Mouse (Mus musculus) heart, embryonic 14.5 days (tissue): Measurements from ENCODE around the gene Dtnb. TPM values are rescaled to one million over a fixed set of nuclear protein-coding genes. Genes with fewer than 3 reads are reported as not detected.
A peak's percentile ranks its signal among the peaks of the same experiment; 100 is the strongest.
"Not testable (repeated sequence)": the region's sequence is repeated elsewhere in the genome, so short reads cannot be mapped to it uniquely, and the experiment has no call there.

Experiments used
- ATAC-seq: fragments of 200-750 bp; cut with Nextera tagmentation; 2 replicates; pipeline ENCODE4 v1.8.0; 2017; ENCODE audit warnings: low read depth, moderate TSS enrichment; ENCODE audit not compliant: insufficient number of reproducible peaks, insufficient read depth, low FRiP score
- H3K27ac ChIP-seq, 2 experiments: fragments of 200-500 bp in 1 of 2; fragments of 300-500 bp in 1 of 2; sonication (generic) in 1 of 2; replicated peaks in 1 of 2; 2 replicates each; pipeline ENCODE4 v1.5.1; 2012 to 2014; ENCODE audit warnings: low read depth in 2 of 2, low read length in 2 of 2, control low read depth in 1 of 2, mild to moderate bottlenecking in 1 of 2, mixed read lengths in 1 of 2; ENCODE audit not compliant: control insufficient read depth in 1 of 2, insufficient read depth in 1 of 2
- H3K27me3 ChIP-seq: fragments of 300-500 bp; sonication (generic); 2 replicates; pipeline ENCODE4 v1.6.1; 2014; ENCODE audit warnings: mild to moderate bottlenecking, low read length, control low read depth; ENCODE audit not compliant: control insufficient read depth, insufficient read depth
- H3K36me3 ChIP-seq: fragments of 300-500 bp; sonication (generic); 2 replicates; pipeline ENCODE4 v1.6.1; 2014; ENCODE audit warnings: mild to moderate bottlenecking, control low read depth, low read length, mixed read lengths; ENCODE audit not compliant: control insufficient read depth, insufficient read depth
- H3K4me1 ChIP-seq, 2 experiments: fragments of 200-500 bp in 1 of 2; fragments of 300-500 bp in 1 of 2; sonication (generic) in 1 of 2; 2 replicates each; pipeline ENCODE4 v1.6.1; 2012 to 2014; ENCODE audit warnings: low read length in 2 of 2, control low read depth in 1 of 2, mixed read lengths in 1 of 2; ENCODE audit not compliant: control insufficient read depth in 2 of 2, insufficient read depth in 2 of 2
- H3K4me2 ChIP-seq: fragments of 300-500 bp; sonication (generic); 2 replicates; pipeline ENCODE4 v1.6.1; 2014; ENCODE audit warnings: mild to moderate bottlenecking, low read length
- H3K4me3 ChIP-seq, 2 experiments: fragments of 200-500 bp in 1 of 2; fragments of 300-500 bp in 1 of 2; sonication (generic) in 1 of 2; 2 replicates each; pipeline ENCODE4 v1.5.1; 2012 to 2014; ENCODE audit warnings: low read length in 2 of 2, mild to moderate bottlenecking in 2 of 2, control low read depth in 1 of 2, low read depth in 1 of 2, moderate library complexity in 1 of 2; ENCODE audit not compliant: control insufficient read depth in 1 of 2, insufficient read depth in 1 of 2
- H3K9ac ChIP-seq: fragments of 300-500 bp; sonication (generic); 2 replicates; pipeline ENCODE4 v1.6.1; 2014; ENCODE audit warnings: mild to moderate bottlenecking, low read length
- H3K9me3 ChIP-seq: fragments of 300-500 bp; sonication (generic); 2 replicates; pipeline ENCODE4 v1.6.1; 2016; ENCODE audit warnings: low read length, control low read depth; ENCODE audit not compliant: control insufficient read depth
- WGBS: fragments of 180-500 bp; shearing (Covaris S2); extraction: QIAGEN DNeasy Blood & Tissue Kit; methylation state at CpG from one replicate; pipeline ENCODE4 v1.1.7; 2014; 5-methylcytosine and 5-hydroxymethylcytosine counted together
- polyA plus RNA-seq: library from polyadenylated mRNA; unstranded; fragments of >200 nt; fragmentation: Nextera tagmentation; extraction: Ambion mirVana; gene quantifications from 2 replicates; pipeline ENCODE4 v1.2.1, GENCODE M21; 2014

Dtnb gene
- 18.0 and 19.6 TPM in 2 replicates for polyA plus RNA-seq

DNA sequence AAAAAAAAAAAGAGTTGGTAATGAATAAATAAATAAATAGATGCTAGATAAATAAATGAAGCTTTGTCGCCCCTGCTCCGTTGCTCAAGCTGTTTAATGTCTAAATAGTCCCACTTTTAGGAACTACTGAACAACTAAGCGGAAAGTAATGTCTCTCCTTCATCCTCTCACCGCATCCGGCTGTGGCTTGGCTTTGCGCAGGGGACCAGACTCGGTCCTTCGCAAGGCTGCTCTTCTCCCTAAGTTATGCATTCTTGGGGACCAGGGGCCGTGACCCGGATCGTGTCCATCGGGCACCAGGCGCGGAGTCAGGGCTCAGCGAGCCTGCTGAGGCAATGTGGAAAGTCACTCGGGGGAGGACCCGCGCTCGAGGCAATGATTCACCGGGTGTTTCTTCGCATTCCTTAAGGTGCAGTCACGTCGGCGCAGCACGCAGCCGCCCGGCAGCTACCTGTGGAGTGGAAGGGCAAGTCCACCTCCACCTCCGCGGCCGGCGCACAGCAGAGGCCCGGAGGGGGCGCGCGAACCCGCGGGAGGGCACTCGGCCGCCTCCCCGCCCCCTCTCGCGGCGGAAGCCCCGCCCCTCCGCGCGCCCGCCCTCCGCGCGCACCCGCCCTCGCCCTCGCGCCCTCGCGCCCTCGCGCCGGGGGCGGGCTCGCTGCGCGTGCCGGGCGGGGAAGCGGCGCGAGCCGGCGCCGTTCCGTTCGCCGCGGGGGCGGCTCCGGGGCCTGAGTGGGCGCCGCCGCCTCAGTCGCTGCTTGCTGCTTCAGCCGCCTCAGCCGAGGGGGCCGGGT is at the start of gene Dtnb:
Dtnb (plus strand) TSS at position 595 of the 794 bp plus-strand sequence.
- Histone ChIP-seq H3K4me3 (peak within 1 kb of the TSS; percentile 83 to 93), H3K27me3 (no peaks in the 10 kb centered on the region), H3K9ac (peak within 1 kb of the TSS; percentile 88), H3K27ac (peak within 1 kb of the TSS; percentile 63 to 87), H3K4me2 (peak within 1 kb of the TSS; percentile 90), H3K36me3 (no peaks in the 10 kb centered on the region), H3K4me1 (peaks cover 5 to 24% of the 10 kb centered on the region in 2 experiments), H3K9me3 (no peaks in the 10 kb centered on the region)
- 3% methylated on average over 47 of the region's 85 CpGs for WGBS
- ATAC-seq, result peak; percentile 84

DNA sequence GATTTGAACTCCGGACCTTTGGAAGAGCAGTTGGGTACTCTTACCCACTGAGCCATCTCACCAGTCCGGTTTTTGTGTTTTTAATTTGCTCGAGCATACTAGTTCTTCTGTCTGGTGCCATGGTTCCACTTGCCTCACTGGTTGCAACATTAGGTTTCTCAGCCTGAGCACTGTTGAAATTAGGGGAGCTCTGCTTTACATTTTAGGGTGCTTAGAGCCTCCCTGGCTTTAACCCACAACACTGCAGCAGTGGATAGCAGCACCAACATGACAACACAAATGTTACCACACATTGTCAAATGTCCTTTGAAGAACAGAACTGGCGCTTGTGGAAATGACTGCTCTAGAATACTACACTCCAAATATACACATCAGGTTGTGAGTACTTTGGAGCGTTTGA is 46.6 kb upstream of the Dtnb start:
- no peak overlapping the region for H3K4me2 ChIP-seq
- no peak for ATAC-seq
- H3K9me3 ChIP-seq, result 0 out of 2 replicates have a peak, but pooled peaks cover 5% of the 10 kb centered on the region
- no peaks in the 10 kb centered on the region for H3K36me3 ChIP-seq
- no peak overlapping the region for H3K4me3 ChIP-seq
- H3K9ac ChIP-seq, result no peak overlapping the region
- H3K27ac ChIP-seq, result no peak overlapping the region
- H3K4me1 ChIP-seq, result no peaks in the 10 kb centered on the region
- 89% methylated on average over 5 of the region's 5 CpGs for WGBS
- H3K27me3 ChIP-seq, result no peaks in the 10 kb centered on the region

DNA sequence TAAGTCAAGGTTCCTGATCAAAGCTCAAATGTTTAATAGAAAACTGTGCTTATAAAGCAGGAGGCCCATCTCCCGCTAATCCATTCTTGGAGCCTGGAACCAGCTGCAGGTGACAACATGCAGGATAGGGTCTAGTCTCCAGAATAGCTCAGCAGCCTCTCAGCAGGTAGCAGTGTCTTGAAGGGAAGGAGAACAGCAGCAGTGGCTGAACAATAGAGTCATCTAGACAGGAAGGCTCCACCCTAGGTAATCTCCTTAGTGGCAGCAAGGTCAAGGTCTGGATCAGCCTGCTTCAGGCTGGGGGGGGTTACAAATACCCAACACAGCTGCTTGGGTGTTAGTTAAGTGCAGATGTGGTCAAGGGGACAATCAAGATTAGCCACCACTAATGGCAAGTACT is 36.7 kb upstream of the Dtnb start:
- not testable (repeated sequence) for H3K36me3 ChIP-seq, H3K9ac ChIP-seq, H3K4me1 ChIP-seq

DNA sequence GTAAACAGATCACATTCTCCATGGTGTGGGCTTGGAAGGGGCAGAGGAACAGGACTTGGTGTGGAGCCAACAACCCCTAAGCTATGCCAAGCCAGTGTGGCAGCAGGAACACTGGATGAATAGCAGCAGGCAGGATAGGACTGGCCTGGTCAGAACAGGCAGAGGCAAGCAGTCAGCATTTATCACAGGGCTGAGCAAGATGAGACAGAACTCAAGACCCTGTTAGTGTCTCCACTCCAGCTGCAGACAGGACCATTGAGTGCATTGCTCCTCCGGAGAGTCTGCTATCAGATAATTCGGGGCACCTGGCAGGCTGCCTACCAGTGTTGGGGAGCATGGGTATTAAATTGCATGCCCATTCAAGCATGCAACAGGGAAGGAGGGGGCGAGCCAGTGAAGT is 34.6 kb upstream of the Dtnb start:
- Histone ChIP-seq H3K4me2 (no peak overlapping the region), H3K4me1 (no peaks in the 10 kb centered on the region), H3K27me3 (no peaks in the 10 kb centered on the region), H3K27ac (no peak overlapping the region), H3K9ac (no peak overlapping the region), H3K9me3 (0 out of 2 replicates have a peak, but pooled peaks cover 2% of the 10 kb centered on the region), H3K36me3 (no peaks in the 10 kb centered on the region), H3K4me3 (no peak overlapping the region)
- 46% methylated on average over 3 of the region's 3 CpGs for WGBS
- ATAC-seq, result no peak

More for the DNA sequence above, 36.7 kb upstream of the Dtnb start:
- H3K27ac ChIP-seq, H3K4me2 ChIP-seq, H3K9me3 ChIP-seq, H3K4me3 ChIP-seq, ATAC-seq, H3K27me3 ChIP-seq: not testable (repeated sequence)
- 96% methylated on average over 1 of the region's 1 CpGs for WGBS

DNA sequence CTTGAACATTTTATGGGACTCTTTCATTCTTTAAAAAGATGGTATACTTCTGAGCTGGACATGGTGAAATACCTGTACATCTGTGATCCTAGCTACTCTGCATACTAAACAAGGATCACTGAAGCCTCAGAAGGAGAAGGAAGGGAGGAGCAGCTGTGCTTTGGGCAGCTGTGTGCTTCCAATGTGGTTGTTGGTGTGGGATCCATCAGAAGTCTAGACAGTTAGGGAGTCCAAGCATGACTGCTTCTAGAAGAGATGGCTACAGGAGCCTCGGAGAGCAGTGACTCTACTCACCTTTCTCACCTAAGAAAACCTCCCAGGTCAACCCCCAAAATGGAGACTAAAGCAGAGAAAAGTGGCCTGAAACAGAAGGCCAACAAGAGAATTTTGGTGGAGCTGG is 34.1 kb upstream of the Dtnb start:
- H3K4me2 ChIP-seq, result no peak overlapping the region
- H3K36me3 ChIP-seq, result no peaks in the 10 kb centered on the region
- no peak overlapping the region for H3K4me3 ChIP-seq
- no peak for ATAC-seq
- H3K27ac ChIP-seq, result no peak overlapping the region
- 86% methylated on average over 1 of the region's 1 CpGs for WGBS
- H3K9ac ChIP-seq, result no peak overlapping the region
- 0 out of 2 replicates have a peak, but pooled peaks cover 2% of the 10 kb centered on the region for H3K9me3 ChIP-seq
- no peaks in the 10 kb centered on the region for H3K4me1 ChIP-seq
- no peaks in the 10 kb centered on the region for H3K27me3 ChIP-seq

DNA sequence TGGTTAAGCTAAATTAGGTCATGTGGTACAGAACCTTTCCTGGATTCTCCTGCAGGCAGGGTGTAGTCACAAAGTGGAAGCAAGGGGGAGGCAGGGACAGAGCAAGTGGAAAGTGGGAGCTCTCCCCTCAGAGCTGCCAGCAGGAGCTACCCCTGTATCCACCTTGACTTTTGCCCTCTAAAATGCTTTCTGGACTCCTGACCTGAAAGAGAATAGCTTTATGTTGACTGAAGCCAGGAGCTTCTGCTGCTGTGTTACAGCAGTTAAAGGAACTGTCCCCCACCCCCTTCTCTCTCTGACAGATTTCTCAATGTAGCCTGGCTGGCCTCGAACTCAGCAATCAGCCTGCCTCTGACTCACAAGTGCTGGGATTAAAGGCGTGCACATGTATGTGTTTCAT is 32.6 kb upstream of the Dtnb start:
- H3K36me3 ChIP-seq, result no peaks in the 10 kb centered on the region
- H3K27me3 ChIP-seq, result no peaks in the 10 kb centered on the region
- no peak overlapping the region for H3K9ac ChIP-seq
- H3K4me2 ChIP-seq, result no peak overlapping the region
- H3K4me3 ChIP-seq, result no peak overlapping the region
- no peaks in the 10 kb centered on the region for H3K4me1 ChIP-seq
- 66% methylated on average over 2 of the region's 2 CpGs for WGBS
- no peak overlapping the region for H3K27ac ChIP-seq
- no peak for ATAC-seq
- 0 out of 2 replicates have a peak, but pooled peaks cover 2% of the 10 kb centered on the region for H3K9me3 ChIP-seq

DNA sequence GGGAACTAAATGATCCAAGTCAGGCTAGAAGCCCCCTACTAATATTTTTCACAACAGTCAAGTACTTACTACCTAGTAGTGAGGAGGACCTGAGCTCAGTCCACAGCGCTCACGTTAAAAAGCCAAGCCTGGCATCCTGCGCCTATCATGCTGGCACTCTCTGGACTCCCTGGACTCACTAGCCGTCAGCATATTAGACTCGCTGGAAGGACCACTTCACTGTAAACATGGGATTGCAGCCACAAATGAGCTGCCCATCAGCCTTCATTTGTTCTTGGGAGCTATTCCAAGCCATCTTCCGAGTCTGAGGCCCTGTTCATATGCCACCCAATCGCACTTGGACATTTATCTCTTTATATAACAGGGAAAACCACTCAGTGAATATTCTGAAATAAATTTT is 31.3 kb upstream of the Dtnb start:
- no peaks in the 10 kb centered on the region for H3K27me3 ChIP-seq
- H3K36me3 ChIP-seq, result no peaks in the 10 kb centered on the region
- no peak overlapping the region for H3K4me3 ChIP-seq
- WGBS, result 91% methylated on average over 7 of the region's 7 CpGs
- no peaks in the 10 kb centered on the region for H3K9me3 ChIP-seq
- H3K27ac ChIP-seq, result no peak overlapping the region
- ATAC-seq, result no peak
- H3K9ac ChIP-seq, result no peak overlapping the region
- H3K4me1 ChIP-seq, result no peaks in the 10 kb centered on the region
- H3K4me2 ChIP-seq, result no peak overlapping the region
